Comparison of ENCODE assay signal across 8 mouse cellular contexts in the genomic region with DNA sequence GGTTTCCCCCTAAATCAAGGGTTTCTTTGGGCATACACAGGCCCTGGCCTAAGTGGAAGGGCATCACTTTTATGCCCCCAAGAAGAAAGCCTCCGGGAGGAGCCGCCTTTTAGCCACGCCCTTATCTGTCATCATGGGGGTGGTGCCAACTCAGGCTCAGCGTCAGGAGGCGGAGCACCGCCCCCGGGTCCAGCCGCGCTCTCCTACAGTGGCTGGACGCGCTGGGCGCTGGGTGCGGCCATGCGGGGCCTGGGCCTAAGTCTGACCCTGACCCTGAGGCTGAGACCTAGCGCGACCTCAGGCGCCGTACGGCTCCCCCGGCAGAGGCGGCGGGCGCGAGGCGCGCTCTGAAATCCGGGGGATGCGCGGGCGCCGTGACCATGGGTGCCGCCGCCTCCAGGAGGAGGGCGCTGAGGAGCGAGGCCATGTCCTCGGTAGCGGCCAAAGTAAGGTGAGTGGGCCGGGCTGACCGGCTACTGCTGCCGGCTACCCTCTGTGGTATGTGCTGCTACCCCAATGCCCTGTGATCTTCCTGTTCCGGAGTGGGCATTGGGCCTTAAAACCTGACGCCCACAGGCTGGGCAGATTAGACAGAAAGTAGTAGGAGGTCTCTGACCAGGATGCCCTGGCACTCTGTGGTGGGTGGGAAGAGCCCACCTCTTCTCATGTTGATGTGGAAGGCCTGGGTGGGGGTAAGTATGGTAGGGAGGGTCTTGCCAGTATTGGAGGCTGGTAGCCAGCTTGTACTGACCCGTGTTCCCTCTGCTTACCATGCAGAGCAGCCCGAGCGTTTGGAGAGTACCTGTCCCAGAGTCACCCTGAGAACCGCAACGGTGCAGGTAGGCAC. TPM values are rescaled to one million over a fixed set of nuclear protein-coding genes. Genes with fewer than 3 reads are reported as not detected.
DNase-seq lines count a peak whose midpoint lies in the region; ATAC-seq and TF ChIP-seq lines count a peak whose summit lies in the region.

TSS of gene Nsmf (plus strand) at position 135 of the 847 bp plus-strand sequence.

- H3K9ac ChIP-seq in hindbrain, postnatal 0 days (replicated peaks; ENCODE audit: low read length) = peak within 1 kb of the TSS; percentile 88

- peaks cover 11% of the 10 kb centered on the region for H3K4me1 ChIP-seq in hindbrain, postnatal 0 days (ENCODE audit: insufficient read depth, low read length)

- WGBS in hindbrain, postnatal 0 days = 3% methylated on average over 47 of the region's 47 CpGs

- peak; percentile 83 for ATAC-seq in hindbrain, postnatal 0 days
- ATAC-seq in megakaryocyte, adult 5-6 weeks (ENCODE audit: poor library complexity, severe bottlenecking) = peak; percentile 90

- peak; percentile 68 for DNase-seq in T-cell, adult 2 months (ENCODE audit: low spot score)
- peak; percentile 44 to 78 for DNase-seq in cerebellum, postnatal 4 days (ENCODE audit: low spot score in 2 of 2)
- peak; percentile 93 for DNase-seq in gastrocnemius, adult 2 months
- DNase-seq in hindbrain, postnatal 0 days (ENCODE audit: low spot score) = peak; percentile 90
- peak; percentile 86 to 88 for DNase-seq in left cerebral cortex, adult 2 months (ENCODE audit: extremely low spot score in 1 of 2, low spot score in 2 of 2)
- peak; percentile 83 to 92 for DNase-seq in right cerebral cortex, adult 2 months (ENCODE audit: low spot score in 2 of 2)
- DNase-seq in urinary bladder, postnatal 14 days (ENCODE audit: low spot score) = peak; percentile 89

- H3K4me2 ChIP-seq in hindbrain, postnatal 0 days (ENCODE audit: low read depth, low read length) = peak within 1 kb of the TSS; percentile 81

- no peaks in the 10 kb centered on the region for H3K9me3 ChIP-seq in hindbrain, postnatal 0 days (ENCODE audit: low read length)

- TF ChIP-seq CTCF in gastrocnemius, adult 2 months (IDR thresholded peaks at IDR 0.05) = peak; percentile 22; the same call in 1 of the 2 replicates
- 0 out of 2 replicates have a peak, but pooled peaks have one; percentile 23 for TF ChIP-seq CTCF in hindbrain, postnatal 0 days (IDR thresholded peaks at IDR 0.05; ENCODE audit: low read depth)
- no peak; the same call in 1 of the 2 replicates for TF ChIP-seq CTCF in left cerebral cortex, adult 2 months (IDR thresholded peaks at IDR 0.05)

- H3K4me3 ChIP-seq in gastrocnemius, adult 2 months = peak within 1 kb of the TSS; percentile 73
- peak within 1 kb of the TSS; percentile 77 for H3K4me3 ChIP-seq in hindbrain, postnatal 0 days (ENCODE audit: low read length)
- peak within 1 kb of the TSS; percentile 88 for H3K4me3 ChIP-seq in left cerebral cortex, adult 2 months

- intact Hi-C loops in gastrocnemius, adult 2 months (cut with DNase I) = no loop called here
- intact Hi-C loops in left cerebral cortex, adult 2 months (cut with DNase I) = loop anchor here (5.0 kb wide), 1 partner anchor 77 kb away; the partner anchor contains the start of genes Mrpl41 and Pnpla7

- H3K27ac ChIP-seq in gastrocnemius, adult 2 months = peak within 1 kb of the TSS; percentile 86
- H3K27ac ChIP-seq in hindbrain, postnatal 0 days = peak within 1 kb of the TSS; percentile 70
- peak within 1 kb of the TSS; percentile 98 for H3K27ac ChIP-seq in left cerebral cortex, adult 2 months

- H3K36me3 ChIP-seq in hindbrain, postnatal 0 days (ENCODE audit: insufficient read depth, low read length) = no peaks in the 10 kb centered on the region; the same call in 1 of the 2 replicates

- H3K27me3 ChIP-seq in hindbrain, postnatal 0 days (ENCODE audit: insufficient read depth, low read length) = no peaks in the 10 kb centered on the region

RNA-seq across cellular contexts. Expression of gene Nsmf, which starts in this region (rescaled TPM):
- 10 to 100 TPM in 1 of 2 experiments, 1 to 10 TPM in 1; 6.9 to 15.0 TPM for total RNA-seq in gastrocnemius, adult 2 months (2021)
- 254 and 279 TPM in 2 replicates for total RNA-seq in hindbrain, postnatal 0 days (2014; rRNA removed)
- 152 and 159 TPM in 2 replicates for polyA plus RNA-seq in hindbrain, postnatal 0 days (2015; fragmentation: Nextera tagmentation; extraction: Ambion mirVana)
- total RNA-seq in left cerebral cortex, adult 2 months (2021) = 100 to 1,000 TPM; 442 to 471 TPM
- 6.0 and 6.9 TPM in 2 replicates for total RNA-seq in megakaryocyte, adult 5-6 weeks (2015)
- 6.4 and 10.8 TPM in 2 replicates for total RNA-seq in megakaryocyte, adult 5-6 weeks (2017)

Comparison
In these comparisons a context has a peak if more than half of its experiments do, and no peak if none do; other contexts are left out.
1. Peak in every context shown above with its lines: DNase-seq, ATAC-seq, H3K4me3 ChIP-seq and H3K27ac ChIP-seq.
2. RNA of gene Nsmf (total RNA-seq): 442 to 471 TPM in left cerebral cortex, adult 2 months and 254 to 279 TPM in hindbrain, postnatal 0 days; 6.9 to 15.0 TPM in gastrocnemius, adult 2 months and 6.0 to 10.8 TPM in megakaryocyte, adult 5-6 weeks; every median in the first group is over 10 times any median in the second.